Mouse (Mus musculus): ENCODE measurements at regions not wholly inside any gene's neighbourhood (a gene's known extent, or its start where the extent isn't known, plus 50 kb on each side); places are given as distances from the start of the nearest gene placed in this dataset.

GRCm38 (mm10) chr17:4094621-4095020 is 398.6 kb upstream of the Nox3 start:
- no peak for TF ChIP-seq TAL1 (IDR thresholded peaks at IDR 0.05; ENCODE audit: low read length)
- TF ChIP-seq GATA1 (IDR thresholded peaks at IDR 0.05; ENCODE audit: low read length): no peak
